Mouse (Mus musculus) ES-E14 (cell line): ENCODE results near the gene Zfp605. TPM values are rescaled to one million over a fixed set of nuclear protein-coding genes. Genes with fewer than 3 reads are reported as not detected.

Experiments used
- DNase-seq: peaks from one replicate; pipeline ENCODE4 v3.0.0-alpha.2; 2013; ENCODE audit warnings: low read depth, low spot score
- H3K27ac ChIP-seq: 2 replicates; pipeline ENCODE4 v1.5.1; 2012; ENCODE audit warnings: low read depth, mild to moderate bottlenecking, low read length, moderate library complexity, mixed read lengths; ENCODE audit not compliant: poor library complexity, insufficient read depth, severe bottlenecking
- H3K36me3 ChIP-seq: 2 replicates; pipeline ENCODE4 v1.6.1; 2012; ENCODE audit warnings: mild to moderate bottlenecking, low read length, moderate library complexity, mixed read lengths; ENCODE audit not compliant: control insufficient read depth, poor library complexity, insufficient read depth, severe bottlenecking
- H3K4me1 ChIP-seq, 2 experiments: fragments of 150-350 bp in 1 of 2; sonication (generic) in 1 of 2; 2 replicates each; pipeline ENCODE4 v1.6.1; 2012; ENCODE audit warnings: low read length in 2 of 2, mild to moderate bottlenecking in 1 of 2, mixed read lengths in 1 of 2; ENCODE audit not compliant: control insufficient read depth in 2 of 2, insufficient read depth in 2 of 2, poor library complexity in 1 of 2
- H3K4me3 ChIP-seq, 2 experiments: fragments of 150-350 bp in 1 of 2; sonication (generic) in 1 of 2; 2 replicates each; pipeline ENCODE4 v1.5.1; 2012; ENCODE audit warnings: low read length in 2 of 2, low read depth in 1 of 2, mild to moderate bottlenecking in 1 of 2, mixed read lengths in 1 of 2; ENCODE audit not compliant: insufficient read depth in 1 of 2, poor library complexity in 1 of 2, severe bottlenecking in 1 of 2
- H3K9ac ChIP-seq: 2 replicates; pipeline ENCODE4 v1.6.1; 2012; ENCODE audit warnings: low read depth, mild to moderate bottlenecking, low read length, mixed read lengths; ENCODE audit not compliant: poor library complexity, insufficient read depth, severe bottlenecking
- H3K9me3 ChIP-seq: fragments of 150-350 bp; sonication (generic); 2 replicates; pipeline ENCODE4 v1.6.1; 2012; ENCODE audit warnings: low read depth, mild to moderate bottlenecking, low read length; ENCODE audit not compliant: control insufficient read depth, insufficient read depth
- CHD2 ChIP-seq: IDR thresholded peaks from 2 replicates; pipeline ENCODE4 v1.6.1; 2014; ENCODE audit warnings: mild to moderate bottlenecking, low read depth, low read length, inconsistent platforms
- HCFC1 ChIP-seq: IDR thresholded peaks from 2 replicates; pipeline ENCODE4 v1.6.1; 2012; ENCODE audit warnings: low read length, inconsistent platforms, borderline replicate concordance; ENCODE audit not compliant: insufficient read depth
- ZC3H11A ChIP-seq: IDR thresholded peaks from 2 replicates; pipeline ENCODE4 v1.6.1; 2012; ENCODE audit warnings: low read depth, mild to moderate bottlenecking, inconsistent platforms, low read length, borderline replicate concordance
- ZNF384 ChIP-seq: IDR thresholded peaks from 2 replicates; pipeline ENCODE4 v1.6.1; 2012; ENCODE audit warnings: low read depth, low read length, inconsistent platforms
- in situ Hi-C, 2 experiments: fragments of 600-800 bp; cut with MboI; formaldehyde crosslinking; loops; one replicate each; pipeline ENCODE4 v1.15.1; 2025; ENCODE audit warnings: low sequenced_read_pairs in 2 of 2, inconsistent platforms in 1 of 2; ENCODE audit not compliant: unreplicated experiment in 2 of 2
- total RNA-seq: library from RNA; depleted of rRNA; stranded (reverse); fragments of 300-350 nt; gene quantifications from 2 replicates; pipeline ENCODE4 v1.2.3, GENCODE M21; 2012; rRNA removed

Gene Zfp605
- total RNA-seq, 1 experiment: 8.9 TPM

DNA sequence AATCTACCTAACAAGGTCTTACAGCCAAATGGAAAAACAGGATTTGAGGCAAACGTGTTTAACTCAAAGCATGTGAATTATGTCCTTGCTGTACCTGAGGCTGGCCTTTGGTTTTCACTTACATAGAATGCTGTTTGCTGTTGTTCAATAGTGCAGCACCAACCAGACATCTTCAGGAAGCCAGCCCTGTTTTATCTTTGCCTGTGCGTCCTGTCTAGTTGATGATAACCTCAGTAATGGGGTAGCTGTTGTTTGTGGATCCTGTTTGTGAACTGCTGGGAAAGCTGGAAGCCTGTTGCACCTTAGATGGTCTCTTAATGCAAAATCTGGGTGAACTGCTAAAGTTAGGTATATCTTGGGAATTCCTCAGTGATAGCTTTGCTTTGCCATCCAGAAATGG lies 68.7 kb downstream of the Zfp605 start:
- Histone ChIP-seq H3K4me1 (peaks cover under 1 to 2% of the 10 kb centered on the region in 2 experiments; a peak in 1 of 4 replicates), H3K4me3 (no peak overlapping the region), H3K36me3 (no peaks in the 10 kb centered on the region; the same call in 1 of the 2 replicates), H3K27ac (no peak overlapping the region), H3K9ac (no peak overlapping the region), H3K9me3 (no peaks in the 10 kb centered on the region)
- TF ChIP-seq CHD2 (no peak), ZNF384 (no peak), ZC3H11A (no peak), HCFC1 (no peak)
- DNase-seq: no peak
- in situ Hi-C loops: no loop called here

Other genes starting within 250 kb of the Zfp605 start
- 11.3 and 11.8 TPM in 2 replicates for gene Gm15446, start 186.7 kb upstream of the Zfp605 start, total RNA-seq
- gene Zfp932, start 113.6 kb upstream of the Zfp605 start, total RNA-seq: 21.5 and 29.2 TPM in 2 replicates
- gene Gm17655, start 37.6 kb upstream of the Zfp605 start, total RNA-seq: 7.1 and 8.6 TPM in 2 replicates
- gene Gm35315, start 15.7 kb upstream of the Zfp605 start, total RNA-seq: 11.4 and 13.7 TPM in 2 replicates
- 18.3 and 39.9 TPM in 2 replicates for gene Plcxd1, start 10.1 kb upstream of the Zfp605 start, total RNA-seq
- 116 and 226 TPM in 2 replicates for gene Gtpbp6, start 1.9 kb upstream of the Zfp605 start, total RNA-seq
- 32.7 and 40.2 TPM in 2 replicates for gene Chfr, start 25.8 kb downstream of the Zfp605 start, total RNA-seq
- 20.8 and 24.3 TPM in 2 replicates for gene Golga3, start 66.6 kb downstream of the Zfp605 start, total RNA-seq
- gene Ankle2, start 120.9 kb downstream of the Zfp605 start, total RNA-seq: 83.3 and 134 TPM in 2 replicates
- gene Pgam5, start 159.8 kb downstream of the Zfp605 start, total RNA-seq: 55.4 and 65.6 TPM in 2 replicates
- 11.7 and 16.9 TPM in 2 replicates for gene Pxmp2, start 176.1 kb downstream of the Zfp605 start, total RNA-seq
- gene Pole, start 176.2 kb downstream of the Zfp605 start, total RNA-seq: 77.7 and 96.1 TPM in 2 replicates
- gene P2rx2, start 233.1 kb downstream of the Zfp605 start, total RNA-seq: 1.3 and 2.2 TPM in 2 replicates
- gene Lrcol1, start 234.6 kb downstream of the Zfp605 start, total RNA-seq: 1.3 and 2.5 TPM in 2 replicates